Mouse (Mus musculus): ENCODE measurements around the gene Rcsd1. TPM values are rescaled to one million over a fixed set of nuclear protein-coding genes. Genes with fewer than 3 reads are reported as not detected.
A peak's percentile ranks its signal among the peaks of the same experiment; 100 is the strongest.

The Rcsd1 gene
- polyA plus RNA-seq, 1 experiment from 2014 or later = 10.5 TPM

- H3K27ac ChIP-seq (replicated peaks) = no peak overlapping the region
- H3K9me3 ChIP-seq = no peaks in the 10 kb centered on the region
- no peak overlapping the region for H3K4me3 ChIP-seq
- ATAC-seq (ENCODE audit: low FRiP score, low read depth) = no peak
- peaks cover 13% of the 10 kb centered on the region for H3K4me1 ChIP-seq (replicated peaks)
- peaks cover 10% of the 10 kb centered on the region; the same call in 1 of the 2 replicates for H3K27me3 ChIP-seq
- no peak overlapping the region for H3K4me2 ChIP-seq
- H3K9ac ChIP-seq = no peak overlapping the region
- 89% methylated on average over 5 of the region's 5 CpGs for WGBS
- H3K36me3 ChIP-seq = no peaks in the 10 kb centered on the region
These were observed 2.4 kb upstream of the Rcsd1 start for GRCm38 (mm10) chr1:165711914-165712313.

GRCm38 (mm10) chr1:165708686-165709380 is 724 bp downstream of the Rcsd1 start:
- H3K9ac ChIP-seq = no peak overlapping the region
- no peaks in the 10 kb centered on the region for H3K36me3 ChIP-seq
- peak overlapping the region; percentile 99 for H3K4me2 ChIP-seq
- H3K9me3 ChIP-seq = no peaks in the 10 kb centered on the region
- no peak for ATAC-seq (ENCODE audit: low FRiP score, low read depth)
- H3K27ac ChIP-seq (replicated peaks) = no peak overlapping the region
- peaks cover 13% of the 10 kb centered on the region for H3K4me1 ChIP-seq (replicated peaks)
- peaks cover 17% of the 10 kb centered on the region for H3K27me3 ChIP-seq
- 36% methylated on average over 9 of the region's 9 CpGs for WGBS
- peak overlapping the region; percentile 62; the same call in 1 of the 2 replicates for H3K4me3 ChIP-seq

- Histone ChIP-seq H3K4me2 (peak overlapping the region; percentile 99), H3K27ac (replicated peaks) (peak overlapping the region; percentile 40; the same call in 1 of the 2 replicates), H3K36me3 (no peaks in the 10 kb centered on the region), H3K9me3 (no peaks in the 10 kb centered on the region), H3K9ac (peak overlapping the region; percentile 56), H3K4me1 (replicated peaks) (peaks cover 16% of the 10 kb centered on the region), H3K27me3 (peaks cover 17% of the 10 kb centered on the region), H3K4me3 (peak overlapping the region; percentile 62)
- ATAC-seq (ENCODE audit: low FRiP score, low read depth) = peak; percentile 66
- under 1% methylated on average over 47 of the region's 47 CpGs for WGBS
These were observed 1.8 kb downstream of the Rcsd1 start for GRCm38 (mm10) chr1:165707640-165708322.

- ATAC-seq (ENCODE audit: low FRiP score, low read depth) = no peak
- peak overlapping the region; percentile 62 for H3K4me3 ChIP-seq
- H3K4me1 ChIP-seq (replicated peaks) = peaks cover 21% of the 10 kb centered on the region
- WGBS = 30% methylated on average over 10 of the region's 10 CpGs
- H3K9me3 ChIP-seq = no peaks in the 10 kb centered on the region
- H3K27ac ChIP-seq (replicated peaks) = no peak overlapping the region
- H3K9ac ChIP-seq = peak overlapping the region; percentile 56; the same call in 1 of the 2 replicates
- H3K27me3 ChIP-seq = peaks cover 19% of the 10 kb centered on the region
- H3K4me2 ChIP-seq = peak overlapping the region; percentile 99
- no peaks in the 10 kb centered on the region for H3K36me3 ChIP-seq
These were observed 2.3 kb downstream of the Rcsd1 start for GRCm38 (mm10) chr1:165707241-165707639.

GRCm38 (mm10) chr1:165706492-165706891 is 3.1 kb downstream of the Rcsd1 start:
- 78% methylated on average over 4 of the region's 4 CpGs for WGBS
- H3K4me3 ChIP-seq = no peak overlapping the region
- no peak for ATAC-seq (ENCODE audit: low FRiP score, low read depth)
- H3K4me1 ChIP-seq (replicated peaks) = peaks cover 23% of the 10 kb centered on the region
- no peak overlapping the region for H3K9ac ChIP-seq
- H3K27me3 ChIP-seq = peaks cover 20% of the 10 kb centered on the region
- H3K36me3 ChIP-seq = no peaks in the 10 kb centered on the region
- H3K27ac ChIP-seq (replicated peaks) = no peak overlapping the region
- peak overlapping the region; percentile 99 for H3K4me2 ChIP-seq
- H3K9me3 ChIP-seq = no peaks in the 10 kb centered on the region

GRCm38 (mm10) chr1:165705868-165706348 is 3.6 kb downstream of the Rcsd1 start:
- WGBS = 88% methylated on average over 7 of the region's 7 CpGs
- peak overlapping the region; percentile 99 for H3K4me2 ChIP-seq

GRCm38 (mm10) chr1:165705368-165705767 is 4.2 kb downstream of the Rcsd1 start:
- no peak overlapping the region for H3K4me2 ChIP-seq
- no peaks in the 10 kb centered on the region for H3K9me3 ChIP-seq
- H3K27me3 ChIP-seq = peaks cover 22% of the 10 kb centered on the region
- H3K9ac ChIP-seq = no peak overlapping the region
- no peak overlapping the region for H3K27ac ChIP-seq (replicated peaks)
- H3K4me1 ChIP-seq (replicated peaks) = peaks cover 23% of the 10 kb centered on the region
- no peak overlapping the region for H3K4me3 ChIP-seq
- no peaks in the 10 kb centered on the region for H3K36me3 ChIP-seq
- 74% methylated on average over 6 of the region's 6 CpGs for WGBS
- no peak for ATAC-seq (ENCODE audit: low FRiP score, low read depth)

More at GRCm38 (mm10) chr1:165705868-165706348, 3.6 kb downstream of the Rcsd1 start:
- no peak for ATAC-seq (ENCODE audit: low FRiP score, low read depth)
- no peak overlapping the region for H3K9ac ChIP-seq
- H3K9me3 ChIP-seq = no peaks in the 10 kb centered on the region
- no peak overlapping the region for H3K4me3 ChIP-seq
- peaks cover 22% of the 10 kb centered on the region for H3K27me3 ChIP-seq
- H3K27ac ChIP-seq (replicated peaks) = no peak overlapping the region
- H3K36me3 ChIP-seq = no peaks in the 10 kb centered on the region
- H3K4me1 ChIP-seq (replicated peaks) = peaks cover 23% of the 10 kb centered on the region

GRCm38 (mm10) chr1:165704841-165705240 is 4.7 kb downstream of the Rcsd1 start:
- Histone ChIP-seq H3K9ac (no peak overlapping the region), H3K27ac (replicated peaks) (no peak overlapping the region), H3K4me2 (no peak overlapping the region), H3K27me3 (peaks cover 22% of the 10 kb centered on the region), H3K9me3 (no peaks in the 10 kb centered on the region), H3K4me3 (no peak overlapping the region), H3K36me3 (no peaks in the 10 kb centered on the region), H3K4me1 (replicated peaks) (peaks cover 23% of the 10 kb centered on the region)
- WGBS = 87% methylated on average over 3 of the region's 3 CpGs
- ATAC-seq (ENCODE audit: low FRiP score, low read depth) = no peak

GRCm38 (mm10) chr1:165702221-165703031 is 7.1 kb downstream of the Rcsd1 start:
- H3K4me1 ChIP-seq (replicated peaks) = peaks cover 10% of the 10 kb centered on the region
- peak overlapping the region; percentile 16; the same call in 1 of the 2 replicates for H3K9ac ChIP-seq
- peaks cover 14% of the 10 kb centered on the region for H3K27me3 ChIP-seq
- 17% methylated on average over 19 of the region's 19 CpGs for WGBS
- peak overlapping the region; percentile 6; the same call in 1 of the 2 replicates for H3K4me3 ChIP-seq
- H3K4me2 ChIP-seq = peak overlapping the region; percentile 48
- no peak for ATAC-seq (ENCODE audit: low FRiP score, low read depth)
- H3K9me3 ChIP-seq = no peaks in the 10 kb centered on the region
- H3K27ac ChIP-seq (replicated peaks) = no peak overlapping the region
- no peaks in the 10 kb centered on the region for H3K36me3 ChIP-seq

- Histone ChIP-seq H3K36me3 (no peaks in the 10 kb centered on the region), H3K9ac (no peak overlapping the region), H3K27me3 (peaks cover 8% of the 10 kb centered on the region), H3K27ac (replicated peaks) (no peak overlapping the region), H3K4me1 (replicated peaks) (peaks cover 10% of the 10 kb centered on the region), H3K4me2 (no peak overlapping the region), H3K4me3 (no peak overlapping the region), H3K9me3 (no peaks in the 10 kb centered on the region)
- 77% methylated on average over 9 of the region's 9 CpGs for WGBS
- no peak for ATAC-seq (ENCODE audit: low FRiP score, low read depth)
These were observed 8.0 kb downstream of the Rcsd1 start for GRCm38 (mm10) chr1:165701562-165701961.

- H3K4me1 ChIP-seq (replicated peaks) = peaks cover 10% of the 10 kb centered on the region
- no peak for ATAC-seq (ENCODE audit: low FRiP score, low read depth)
- H3K27me3 ChIP-seq = 0 out of 2 replicates have a peak, but pooled peaks cover 5% of the 10 kb centered on the region
- 84% methylated on average over 6 of the region's 6 CpGs for WGBS
- no peaks in the 10 kb centered on the region for H3K36me3 ChIP-seq
- no peak overlapping the region for H3K4me2 ChIP-seq
- no peaks in the 10 kb centered on the region for H3K9me3 ChIP-seq
- H3K9ac ChIP-seq = no peak overlapping the region
- no peak overlapping the region for H3K27ac ChIP-seq (replicated peaks)
- no peak overlapping the region for H3K4me3 ChIP-seq
These were observed 8.5 kb downstream of the Rcsd1 start for GRCm38 (mm10) chr1:165700933-165701518.

All from hindbrain, embryonic 15.5 days (tissue).